Mouse (Mus musculus) midbrain, embryonic 15.5 days (tissue): ENCODE measurements around the gene Elp1. TPM values are rescaled to one million over a fixed set of nuclear protein-coding genes. Genes with fewer than 3 reads are reported as not detected.

Experiments
- ATAC-seq: fragments of 200-750 bp; cut with Nextera tagmentation; replicated peaks from 2 replicates; pipeline ENCODE4 v1.8.0; 2017; ENCODE audit warnings: moderate TSS enrichment
- H3K27ac ChIP-seq: fragments of 300-500 bp; sonication (generic); 2 replicates; pipeline ENCODE4 v1.5.1; 2015; ENCODE audit warnings: mild to moderate bottlenecking, inconsistent platforms
- H3K27me3 ChIP-seq: fragments of 300-500 bp; sonication (generic); replicated peaks from 2 replicates; pipeline ENCODE4 v1.6.1; 2015; ENCODE audit warnings: inconsistent platforms
- H3K36me3 ChIP-seq: fragments of 300-500 bp; sonication (generic); replicated peaks from 2 replicates; pipeline ENCODE4 v1.6.1; 2015; ENCODE audit warnings: inconsistent platforms
- H3K4me1 ChIP-seq: fragments of 300-500 bp; sonication (generic); 2 replicates; pipeline ENCODE4 v1.6.1; 2015; ENCODE audit warnings: inconsistent platforms
- H3K4me2 ChIP-seq: fragments of 300-500 bp; sonication (generic); 2 replicates; pipeline ENCODE4 v1.6.1; 2015; ENCODE audit warnings: inconsistent platforms, mild to moderate bottlenecking, moderate library complexity
- H3K4me3 ChIP-seq: fragments of 300-500 bp; sonication (generic); 2 replicates; pipeline ENCODE4 v1.5.1; 2015; ENCODE audit warnings: mild to moderate bottlenecking, inconsistent platforms
- H3K9ac ChIP-seq: fragments of 300-500 bp; sonication (generic); 2 replicates; pipeline ENCODE4 v1.6.1; 2015; ENCODE audit warnings: mild to moderate bottlenecking, inconsistent platforms
- H3K9me3 ChIP-seq: fragments of 300-500 bp; sonication (generic); 2 replicates; pipeline ENCODE4 v1.6.1; 2016; ENCODE audit warnings: inconsistent platforms
- WGBS: fragments of 180-500 bp; shearing (Covaris S2); methylation state at CpG from one replicate; pipeline ENCODE4 v1.1.7; 2015; ENCODE audit warnings: mixed read lengths; 5-methylcytosine and 5-hydroxymethylcytosine counted together
- polyA plus RNA-seq: library from polyadenylated mRNA; unstranded; fragments of >200 nt; fragmentation: Nextera tagmentation; extraction: Ambion mirVana; gene quantifications from 2 replicates; pipeline ENCODE4 v1.2.1, GENCODE M21; 2015

Gene Elp1
- polyA plus RNA-seq, 1 experiment from 2014 or later, result 71.0 TPM

GRCm38 (mm10) chr4:56757693-56758092 is 44.4 kb downstream of the Elp1 start:
- peaks cover 59% of the 10 kb centered on the region for H3K36me3 ChIP-seq
- no peak overlapping the region for H3K4me3 ChIP-seq
- no peak overlapping the region for H3K9ac ChIP-seq
- no peaks in the 10 kb centered on the region for H3K4me1 ChIP-seq
- H3K27ac ChIP-seq, result no peak overlapping the region
- WGBS, result 100% methylated on average over 1 of the region's 1 CpGs
- no peak for ATAC-seq
- no peaks in the 10 kb centered on the region for H3K27me3 ChIP-seq
- no peaks in the 10 kb centered on the region for H3K9me3 ChIP-seq
- no peak overlapping the region for H3K4me2 ChIP-seq

GRCm38 (mm10) chr4:56756966-56757600 is 45.0 kb downstream of the Elp1 start:
- ATAC-seq, result no peak
- no peak overlapping the region for H3K27ac ChIP-seq
- no peak overlapping the region for H3K4me3 ChIP-seq
- no peaks in the 10 kb centered on the region for H3K9me3 ChIP-seq
- no peak overlapping the region for H3K4me2 ChIP-seq
- WGBS, result 95% methylated on average over 10 of the region's 10 CpGs
- H3K27me3 ChIP-seq, result no peaks in the 10 kb centered on the region
- H3K36me3 ChIP-seq, result peaks cover 54% of the 10 kb centered on the region
- no peak overlapping the region for H3K9ac ChIP-seq
- H3K4me1 ChIP-seq, result no peaks in the 10 kb centered on the region

- no peaks in the 10 kb centered on the region for H3K27me3 ChIP-seq
- H3K9me3 ChIP-seq, result no peaks in the 10 kb centered on the region
- H3K27ac ChIP-seq, result no peak overlapping the region
- no peak overlapping the region for H3K4me2 ChIP-seq
- H3K4me1 ChIP-seq, result no peaks in the 10 kb centered on the region
- 94% methylated on average over 5 of the region's 5 CpGs for WGBS
- H3K9ac ChIP-seq, result no peak overlapping the region
- H3K36me3 ChIP-seq, result peaks cover 60% of the 10 kb centered on the region
- H3K4me3 ChIP-seq, result no peak overlapping the region
- no peak for ATAC-seq
These were observed 46.1 kb downstream of the Elp1 start for GRCm38 (mm10) chr4:56756021-56756420.

DNA sequence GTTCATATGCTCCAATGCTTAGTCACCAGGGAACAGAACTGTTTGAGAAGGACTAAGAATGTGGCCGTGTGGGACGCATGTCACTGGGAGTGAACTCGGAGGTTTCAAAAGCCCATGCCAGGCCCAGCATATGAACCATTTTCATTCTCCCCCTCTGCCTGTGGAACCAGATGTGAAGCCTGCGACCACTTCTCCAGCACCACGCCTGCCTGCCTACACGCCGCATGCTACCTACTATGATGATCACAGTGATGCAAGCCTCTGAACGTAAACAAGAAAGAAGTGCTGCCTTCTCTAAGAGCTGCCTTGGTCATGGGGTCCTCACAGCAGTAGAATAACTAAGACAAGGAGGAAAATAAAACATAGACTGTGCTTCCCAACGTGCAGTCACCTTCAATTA is 54.7 kb downstream of the Elp1 start:
- Histone ChIP-seq H3K27ac (no peak overlapping the region), H3K4me2 (no peak overlapping the region), H3K27me3 (no peaks in the 10 kb centered on the region), H3K4me1 (no peaks in the 10 kb centered on the region), H3K9ac (no peak overlapping the region), H3K4me3 (no peak overlapping the region), H3K9me3 (no peaks in the 10 kb centered on the region), H3K36me3 (peaks cover 41% of the 10 kb centered on the region; the same call in 1 of the 2 replicates)
- WGBS, result 97% methylated on average over 9 of the region's 9 CpGs
- ATAC-seq, result no peak

DNA sequence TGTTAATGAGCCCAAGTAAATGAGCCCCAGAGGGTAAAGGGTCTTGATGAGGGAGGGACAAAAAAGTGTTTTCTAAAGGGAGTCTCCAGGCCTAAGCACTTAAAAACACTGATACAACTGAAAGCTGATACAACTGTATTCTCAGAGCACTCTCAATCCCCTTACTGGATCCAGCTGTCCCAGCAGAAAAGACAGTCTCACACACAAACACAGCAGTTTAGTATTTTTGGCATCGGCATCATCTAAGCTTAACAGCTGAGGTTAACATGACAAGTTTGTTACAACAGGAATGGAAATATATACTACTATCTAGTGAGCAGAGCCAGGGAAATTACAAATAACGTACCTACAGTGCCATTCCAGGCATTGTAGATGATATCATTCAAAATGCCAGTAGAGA is 55.8 kb downstream of the Elp1 start:
- no peak overlapping the region for H3K9ac ChIP-seq
- no peaks in the 10 kb centered on the region for H3K9me3 ChIP-seq
- H3K27me3 ChIP-seq, result no peaks in the 10 kb centered on the region
- H3K36me3 ChIP-seq, result peaks cover 34% of the 10 kb centered on the region; the same call in 1 of the 2 replicates
- H3K4me1 ChIP-seq, result no peaks in the 10 kb centered on the region
- no peak for ATAC-seq
- no peak overlapping the region for H3K27ac ChIP-seq
- H3K4me2 ChIP-seq, result no peak overlapping the region
- WGBS, result 92% methylated on average over 2 of the region's 2 CpGs
- no peak overlapping the region for H3K4me3 ChIP-seq

DNA sequence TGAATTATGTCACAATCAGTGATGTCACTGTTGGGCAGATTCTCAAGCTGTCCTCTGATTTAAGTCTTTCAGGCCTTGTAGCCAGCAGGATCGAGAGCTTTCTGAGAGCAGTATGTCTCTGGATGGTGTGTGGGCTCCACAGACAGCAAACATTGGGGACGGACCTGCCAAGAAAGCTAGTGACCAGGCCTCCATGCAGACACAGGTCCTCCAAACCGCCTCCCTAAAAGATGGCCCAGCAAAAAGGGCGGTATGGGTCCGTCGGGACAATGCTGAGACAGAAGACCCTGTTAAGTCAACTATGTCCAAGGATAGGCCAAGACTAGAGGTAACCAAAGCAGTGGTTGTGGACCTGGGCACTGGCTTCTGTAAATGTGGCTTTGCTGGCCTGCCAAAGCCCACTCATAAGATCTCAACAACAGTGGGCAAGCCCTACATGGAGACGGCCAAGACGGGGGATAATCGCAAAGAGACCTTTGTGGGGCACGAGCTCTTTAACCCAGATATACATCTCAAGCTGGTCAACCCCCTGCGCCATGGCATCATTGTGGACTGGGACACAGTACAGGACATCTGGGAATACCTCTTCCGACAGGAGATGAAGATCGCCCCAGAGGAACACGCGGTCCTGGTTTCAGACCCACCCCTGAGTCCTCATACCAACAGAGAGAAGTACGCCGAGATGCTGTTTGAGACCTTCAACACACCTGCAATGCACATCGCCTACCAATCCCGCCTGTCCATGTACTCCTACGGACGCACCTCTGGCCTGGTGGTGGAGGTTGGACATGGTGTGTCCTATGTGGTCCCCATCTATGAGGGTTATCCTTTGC is 58.6 kb downstream of the Elp1 start, which contains the start of gene Actl7a:
Gene Actl7a, plus strand, starts transcription at position 51 of the 833 bp plus-strand sequence.
- Histone ChIP-seq H3K27ac (no peak within 1 kb of the TSS), H3K4me1 (no peaks in the 10 kb centered on the region), H3K4me3 (no peak within 1 kb of the TSS), H3K9ac (no peak within 1 kb of the TSS), H3K9me3 (no peaks in the 10 kb centered on the region), H3K36me3 (peaks cover 11% of the 10 kb centered on the region; the same call in 1 of the 2 replicates), H3K4me2 (no peak within 1 kb of the TSS), H3K27me3 (no peaks in the 10 kb centered on the region)
- ATAC-seq, result no peak
- 98% methylated on average over 21 of the region's 21 CpGs for WGBS

GRCm38 (mm10) chr4:56742698-56743097 is 59.4 kb downstream of the Elp1 start:
- ATAC-seq, result no peak
- no peaks in the 10 kb centered on the region for H3K9me3 ChIP-seq
- no peak overlapping the region for H3K4me3 ChIP-seq
- H3K4me2 ChIP-seq, result no peak overlapping the region
- no peak overlapping the region for H3K27ac ChIP-seq
- no peaks in the 10 kb centered on the region for H3K4me1 ChIP-seq
- no peaks in the 10 kb centered on the region for H3K27me3 ChIP-seq
- peaks cover 6% of the 10 kb centered on the region; the same call in 1 of the 2 replicates for H3K36me3 ChIP-seq
- WGBS, result 91% methylated on average over 4 of the region's 4 CpGs
- no peak overlapping the region for H3K9ac ChIP-seq

DNA sequence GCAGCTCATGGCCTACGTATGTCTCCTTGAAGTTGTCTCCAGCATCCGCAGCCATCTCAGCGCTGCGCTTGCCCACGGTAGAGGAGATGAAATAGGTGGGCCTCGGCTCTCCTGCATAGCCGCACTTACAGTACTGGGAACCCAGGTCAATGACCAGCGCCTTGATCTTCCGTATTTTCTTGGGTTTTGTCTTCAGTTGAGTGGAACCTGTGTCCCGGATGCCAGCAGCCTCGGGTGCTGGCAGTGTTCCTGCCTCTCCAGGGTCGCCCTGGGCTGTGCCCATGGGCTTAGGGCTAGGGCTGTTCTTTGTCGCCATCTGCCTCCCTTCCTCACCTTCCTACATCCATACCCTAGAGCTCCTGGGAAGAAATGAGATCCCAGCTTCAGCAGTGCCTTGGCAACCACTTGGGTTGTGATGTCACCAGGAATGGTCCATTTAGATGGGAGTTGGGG is 61.1 kb downstream of the Elp1 start, which contains the start of gene Actl7b:
Gene Actl7b, minus strand, starts transcription at position 403 of the 453 bp plus-strand sequence.
- Histone ChIP-seq H3K4me3 (no peak within 1 kb of the TSS), H3K36me3 (no peaks in the 10 kb centered on the region; the same call in 1 of the 2 replicates), H3K27me3 (no peaks in the 10 kb centered on the region), H3K27ac (no peak within 1 kb of the TSS), H3K9me3 (no peaks in the 10 kb centered on the region), H3K4me1 (no peaks in the 10 kb centered on the region), H3K9ac (no peak within 1 kb of the TSS), H3K4me2 (no peak within 1 kb of the TSS)
- 95% methylated on average over 13 of the region's 13 CpGs for WGBS
- no peak for ATAC-seq

DNA sequence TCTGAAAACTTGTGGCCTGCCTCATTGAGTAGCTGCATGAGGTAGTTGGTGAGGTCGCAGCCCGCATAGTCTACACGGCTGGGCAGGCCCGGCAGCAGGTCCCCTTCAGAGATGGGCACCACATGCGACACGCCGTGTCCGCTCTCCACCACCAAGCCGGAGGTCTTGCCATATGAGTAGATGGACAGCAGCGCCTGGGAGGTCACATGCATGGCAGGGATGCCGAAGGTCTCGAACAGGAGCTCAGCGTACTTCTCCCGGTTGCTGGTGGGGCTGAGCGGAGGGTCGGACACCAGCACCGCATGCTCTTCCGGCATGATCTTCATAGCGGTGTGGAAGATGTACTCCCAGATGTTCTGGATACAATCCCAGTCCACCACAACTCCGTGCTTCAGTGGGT is 61.5 kb downstream of the Elp1 start:
- no peaks in the 10 kb centered on the region for H3K4me1 ChIP-seq
- H3K27me3 ChIP-seq, result no peaks in the 10 kb centered on the region
- no peak for ATAC-seq
- no peaks in the 10 kb centered on the region for H3K36me3 ChIP-seq
- no peak overlapping the region for H3K9ac ChIP-seq
- no peaks in the 10 kb centered on the region for H3K9me3 ChIP-seq
- no peak overlapping the region for H3K27ac ChIP-seq
- H3K4me2 ChIP-seq, result no peak overlapping the region
- no peak overlapping the region for H3K4me3 ChIP-seq
- 97% methylated on average over 20 of the region's 20 CpGs for WGBS

DNA sequence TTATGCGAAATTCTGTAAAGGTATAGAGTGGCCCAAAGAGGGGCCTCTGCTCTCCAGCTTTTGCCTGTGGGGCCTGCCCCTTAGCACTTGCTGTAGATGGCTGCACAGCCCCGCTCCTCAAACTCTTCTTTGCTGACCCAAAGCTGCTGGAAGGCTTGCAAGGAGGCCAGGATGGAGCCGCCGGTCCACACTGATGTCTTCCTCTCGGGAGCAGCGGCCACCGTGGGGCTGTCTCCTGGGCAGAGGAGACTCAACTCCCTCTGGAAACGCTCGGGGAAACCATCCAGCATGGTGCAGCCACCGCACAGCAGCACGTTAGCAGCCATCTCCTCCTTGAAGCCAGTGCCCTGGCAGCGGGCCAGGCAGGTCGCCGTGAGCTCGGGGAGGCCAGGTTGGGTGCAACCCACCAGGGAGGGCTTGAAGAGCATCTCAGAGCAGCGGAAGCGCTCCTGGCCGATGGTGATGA is 62.1 kb downstream of the Elp1 start, which contains the start of gene Gm26657:
Gene Gm26657, plus strand, starts transcription at position 51 of the 466 bp plus-strand sequence.
- Histone ChIP-seq H3K36me3 (no peaks in the 10 kb centered on the region), H3K27ac (no peak within 1 kb of the TSS), H3K4me2 (no peak within 1 kb of the TSS), H3K27me3 (no peaks in the 10 kb centered on the region), H3K9me3 (no peaks in the 10 kb centered on the region), H3K4me3 (no peak within 1 kb of the TSS), H3K4me1 (no peaks in the 10 kb centered on the region), H3K9ac (no peak within 1 kb of the TSS)
- WGBS, result 91% methylated on average over 18 of the region's 18 CpGs
- ATAC-seq, result no peak

GRCm38 (mm10) chr4:56725839-56726238 is 76.3 kb downstream of the Elp1 start:
- Histone ChIP-seq H3K4me1 (no peaks in the 10 kb centered on the region), H3K27me3 (no peaks in the 10 kb centered on the region), H3K4me3 (no peak overlapping the region), H3K9me3 (no peaks in the 10 kb centered on the region), H3K9ac (no peak overlapping the region), H3K27ac (no peak overlapping the region), H3K4me2 (no peak overlapping the region), H3K36me3 (no peaks in the 10 kb centered on the region)
- WGBS, result 57% methylated on average over 8 of the region's 8 CpGs
- ATAC-seq, result no peak

DNA sequence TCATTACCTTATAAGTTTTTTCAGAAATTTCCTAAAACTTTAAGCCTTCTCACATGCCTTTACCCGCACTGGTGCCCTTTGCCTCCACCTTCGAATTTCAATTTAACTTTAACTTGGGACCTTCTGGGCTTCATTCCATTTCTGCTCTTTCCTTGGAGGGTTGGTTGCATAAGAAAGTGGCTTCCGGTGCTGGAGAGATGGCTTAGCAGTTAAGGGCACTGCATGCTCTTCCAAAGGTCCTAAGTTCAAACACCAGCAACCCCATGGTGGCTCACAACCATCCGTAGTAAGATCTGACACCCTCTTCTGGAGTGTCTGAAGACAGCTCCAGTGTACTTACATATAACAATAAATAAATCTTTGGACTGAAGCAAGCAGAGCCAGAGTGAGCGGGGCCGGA is 78.9 kb downstream of the Elp1 start:
- Histone ChIP-seq H3K4me2 (no peak overlapping the region), H3K4me3 (no peak overlapping the region), H3K4me1 (0 out of 2 replicates have a peak, but pooled peaks cover 2% of the 10 kb centered on the region), H3K27me3 (no peaks in the 10 kb centered on the region), H3K9me3 (no peaks in the 10 kb centered on the region), H3K27ac (no peak overlapping the region), H3K9ac (no peak overlapping the region), H3K36me3 (no peaks in the 10 kb centered on the region)
- 95% methylated on average over 6 of the region's 6 CpGs for WGBS
- no peak for ATAC-seq
